Mouse (Mus musculus): ENCODE measurements at regions not wholly inside any gene's neighbourhood (a gene's known extent, or its start where the extent isn't known, plus 50 kb on each side); places are given as distances from the start of the nearest gene placed in this dataset.

DNA sequence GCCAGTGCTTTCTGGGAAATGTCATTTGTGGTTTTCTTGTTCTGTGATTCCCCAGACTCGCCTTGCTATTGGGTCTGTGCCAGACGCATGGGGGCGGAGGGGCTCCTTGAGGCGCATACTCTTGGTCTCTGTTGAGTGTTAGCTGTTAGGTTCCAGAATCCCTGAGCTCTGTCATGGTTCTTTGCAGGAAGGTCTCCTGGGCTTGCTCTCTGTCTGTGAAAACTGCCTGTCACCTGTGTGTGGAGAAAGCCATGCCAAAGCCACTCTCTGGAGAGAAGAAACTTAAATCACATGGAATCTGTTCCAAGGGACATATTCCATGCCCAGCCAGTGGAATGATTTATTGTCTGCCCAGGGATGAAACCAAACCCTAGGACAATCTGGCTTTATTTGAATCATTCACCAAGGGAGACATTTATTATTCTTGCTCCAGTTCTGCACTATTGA lies 134.5 kb upstream of the Ankrd55 start:
- H3K27me3 ChIP-seq (replicated peaks), result no peaks in the 10 kb centered on the region
- no peak overlapping the region for H3K4me3 ChIP-seq (replicated peaks)
- 17% methylated on average over 4 of the region's 4 CpGs for WGBS
- no peaks in the 10 kb centered on the region for H3K9me3 ChIP-seq
- H3K9ac ChIP-seq, result no peak overlapping the region
- peak overlapping the region; percentile 37; the same call in 1 of the 2 replicates for H3K27ac ChIP-seq
- no peaks in the 10 kb centered on the region for H3K36me3 ChIP-seq
- H3K4me2 ChIP-seq (replicated peaks), result peak overlapping the region; percentile 51; the same call in 1 of the 2 replicates
- peak; percentile 68 for ATAC-seq
- H3K4me1 ChIP-seq (replicated peaks), result peaks cover 13% of the 10 kb centered on the region

- Histone ChIP-seq H3K9ac (no peak overlapping the region), H3K9me3 (no peaks in the 10 kb centered on the region), H3K36me3 (no peaks in the 10 kb centered on the region), H3K27ac (no peak overlapping the region), H3K4me2 (replicated peaks) (no peak overlapping the region), H3K27me3 (replicated peaks) (no peaks in the 10 kb centered on the region), H3K4me1 (replicated peaks) (0 out of 2 replicates have a peak, but pooled peaks cover 4% of the 10 kb centered on the region), H3K4me3 (replicated peaks) (no peak overlapping the region)
- 74% methylated on average over 9 of the region's 9 CpGs for WGBS
- ATAC-seq, result peak; percentile 31; the same call in 1 of the 2 replicates
Measured at GRCm38 (mm10) chr13:112159430-112160172, 128.7 kb upstream of the Ankrd55 start.

GRCm38 (mm10) chr13:112160173-112160641 lies 128.0 kb upstream of the Ankrd55 start:
- 53% methylated on average over 2 of the region's 2 CpGs for WGBS
- ATAC-seq, result peak; percentile 49
- H3K27ac ChIP-seq, result peak overlapping the region; percentile 60; the same call in 1 of the 2 replicates
- H3K4me1 ChIP-seq (replicated peaks), result 0 out of 2 replicates have a peak, but pooled peaks cover 4% of the 10 kb centered on the region
- no peak overlapping the region for H3K4me3 ChIP-seq (replicated peaks)
- H3K9ac ChIP-seq, result no peak overlapping the region
- no peaks in the 10 kb centered on the region for H3K9me3 ChIP-seq
- no peaks in the 10 kb centered on the region for H3K36me3 ChIP-seq
- no peak overlapping the region for H3K4me2 ChIP-seq (replicated peaks)
- H3K27me3 ChIP-seq (replicated peaks), result no peaks in the 10 kb centered on the region

GRCm38 (mm10) chr13:112160726-112161125 lies 127.5 kb upstream of the Ankrd55 start:
- Histone ChIP-seq H3K27ac (no peak overlapping the region), H3K27me3 (replicated peaks) (no peaks in the 10 kb centered on the region), H3K4me2 (replicated peaks) (no peak overlapping the region), H3K4me3 (replicated peaks) (no peak overlapping the region), H3K4me1 (replicated peaks) (0 out of 2 replicates have a peak, but pooled peaks cover 4% of the 10 kb centered on the region), H3K36me3 (no peaks in the 10 kb centered on the region), H3K9ac (no peak overlapping the region), H3K9me3 (no peaks in the 10 kb centered on the region)
- no peak for ATAC-seq
- WGBS, result 77% methylated on average over 2 of the region's 2 CpGs

DNA sequence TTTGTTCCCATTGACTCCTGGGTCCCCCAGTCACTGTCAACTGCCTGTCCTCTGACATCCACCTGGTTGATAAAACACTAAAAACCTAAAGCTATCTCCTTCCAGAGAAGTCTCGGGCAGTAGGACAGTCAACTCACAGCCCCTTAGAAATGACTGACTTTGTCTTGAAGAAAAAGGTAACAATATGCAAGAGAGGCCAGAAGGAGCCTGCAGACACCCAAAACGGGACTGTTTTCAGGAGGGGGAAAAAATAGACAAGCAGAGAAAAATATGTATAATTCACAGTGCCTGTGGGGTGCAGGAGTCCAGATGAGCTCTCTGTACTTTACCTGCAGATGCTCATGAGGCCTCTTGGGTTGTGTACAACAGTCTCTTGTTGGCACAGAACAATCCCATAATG lies 126.4 kb upstream of the Ankrd55 start:
- Histone ChIP-seq H3K36me3 (no peaks in the 10 kb centered on the region), H3K27me3 (replicated peaks) (no peaks in the 10 kb centered on the region), H3K9me3 (no peaks in the 10 kb centered on the region), H3K27ac (no peak overlapping the region), H3K4me2 (replicated peaks) (no peak overlapping the region), H3K4me1 (replicated peaks) (0 out of 2 replicates have a peak, but pooled peaks cover 4% of the 10 kb centered on the region), H3K4me3 (replicated peaks) (no peak overlapping the region), H3K9ac (no peak overlapping the region)
- ATAC-seq, result no peak
- whole genome bisulfite sequencing, result 90% methylated on average over 2 of the region's 2 CpGs

DNA sequence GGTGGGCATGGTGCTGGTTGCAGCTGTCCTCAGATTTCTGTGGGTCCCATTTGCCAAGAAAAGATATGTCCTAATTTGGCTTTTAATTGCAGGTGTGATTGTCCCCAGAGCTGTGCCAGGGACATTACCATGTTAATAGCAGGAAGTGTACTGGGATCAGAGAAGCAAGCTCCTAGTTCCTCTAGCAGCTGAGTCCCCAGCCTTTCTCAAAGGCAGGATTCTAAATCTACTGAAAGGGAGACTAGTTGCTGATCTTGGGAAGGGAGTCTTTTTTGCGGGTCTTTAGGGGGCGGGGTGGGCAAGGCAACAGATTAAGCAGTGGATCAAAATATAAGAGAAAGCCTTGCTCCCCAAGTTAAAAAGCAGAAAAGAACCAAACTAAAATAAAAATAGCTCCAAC lies 122.3 kb upstream of the Ankrd55 start:
- Histone ChIP-seq H3K9ac (no peak overlapping the region), H3K9me3 (no peaks in the 10 kb centered on the region), H3K36me3 (no peaks in the 10 kb centered on the region), H3K4me2 (replicated peaks) (no peak overlapping the region), H3K4me3 (replicated peaks) (no peak overlapping the region), H3K4me1 (replicated peaks) (no peaks in the 10 kb centered on the region), H3K27ac (no peak overlapping the region), H3K27me3 (replicated peaks) (no peaks in the 10 kb centered on the region)
- WGBS, result 64% methylated on average over 2 of the region's 2 CpGs
- no peak for ATAC-seq

DNA sequence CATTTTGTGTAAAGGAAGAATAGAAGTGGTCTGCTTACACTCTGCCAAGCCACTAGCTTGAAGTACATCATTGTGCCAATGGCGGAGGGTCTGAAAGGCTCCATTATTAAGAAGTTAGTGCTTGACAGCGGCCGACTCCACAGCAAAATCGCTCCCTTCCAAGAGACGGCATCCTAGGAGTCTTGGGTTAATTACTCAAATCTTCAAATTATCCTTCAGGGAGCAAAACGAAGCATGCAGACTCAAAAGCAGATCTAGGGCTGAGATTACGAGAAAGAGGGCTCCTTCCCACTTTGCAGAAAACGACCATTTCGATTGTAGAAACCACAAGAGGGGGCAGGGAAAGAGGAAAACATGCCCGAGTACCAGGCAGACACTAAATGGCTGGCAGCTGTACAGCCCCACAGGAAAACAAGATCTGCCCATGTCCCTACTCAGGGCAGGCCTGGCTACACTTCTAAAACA lies 121.9 kb upstream of the Ankrd55 start:
- Histone ChIP-seq H3K27me3 (replicated peaks) (no peaks in the 10 kb centered on the region), H3K4me1 (replicated peaks) (no peaks in the 10 kb centered on the region), H3K9me3 (no peaks in the 10 kb centered on the region), H3K4me3 (replicated peaks) (no peak overlapping the region), H3K36me3 (no peaks in the 10 kb centered on the region), H3K27ac (no peak overlapping the region), H3K4me2 (replicated peaks) (no peak overlapping the region), H3K9ac (no peak overlapping the region)
- ATAC-seq, result no peak
- WGBS, result 74% methylated on average over 10 of the region's 10 CpGs

- no peak for ATAC-seq
- Histone ChIP-seq H3K4me2 (replicated peaks) (no peak overlapping the region), H3K27ac (no peak overlapping the region), H3K27me3 (replicated peaks) (no peaks in the 10 kb centered on the region), H3K9me3 (no peaks in the 10 kb centered on the region), H3K4me1 (replicated peaks) (no peaks in the 10 kb centered on the region), H3K4me3 (replicated peaks) (no peak overlapping the region), H3K9ac (no peak overlapping the region), H3K36me3 (no peaks in the 10 kb centered on the region)
- WGBS, result 78% methylated on average over 3 of the region's 3 CpGs
Measured at GRCm38 (mm10) chr13:112168468-112168867, 119.8 kb upstream of the Ankrd55 start.

DNA sequence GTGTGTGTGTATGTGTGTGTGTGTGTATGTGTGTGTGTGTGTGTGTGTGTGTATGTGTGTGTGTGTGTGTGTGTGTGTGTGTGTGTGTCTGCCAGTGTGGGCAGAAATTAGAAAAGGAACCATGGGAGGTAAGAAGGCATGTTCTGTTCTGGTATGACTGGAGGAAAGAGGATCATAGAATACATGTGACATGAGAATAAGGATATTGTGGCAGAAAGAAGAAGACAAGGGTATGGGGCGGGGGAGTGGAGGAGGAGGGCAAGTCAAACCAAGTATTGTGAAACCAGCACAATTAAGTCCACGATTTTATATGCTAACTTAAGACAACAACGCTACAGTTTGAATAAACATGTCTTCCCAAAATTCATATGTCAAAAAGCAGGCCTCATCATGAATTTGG lies 117.4 kb upstream of the Ankrd55 start:
- Histone ChIP-seq H3K27ac (no peak overlapping the region), H3K4me1 (replicated peaks) (no peaks in the 10 kb centered on the region), H3K4me2 (replicated peaks) (no peak overlapping the region), H3K36me3 (no peaks in the 10 kb centered on the region), H3K9me3 (no peaks in the 10 kb centered on the region), H3K9ac (no peak overlapping the region), H3K4me3 (replicated peaks) (no peak overlapping the region), H3K27me3 (replicated peaks) (no peaks in the 10 kb centered on the region)
- 83% methylated on average over 3 of the region's 3 CpGs for WGBS
- no peak for ATAC-seq

GRCm38 (mm10) chr13:112171940-112172715 lies 116.1 kb upstream of the Ankrd55 start:
- Histone ChIP-seq H3K9ac (no peak overlapping the region), H3K27me3 (replicated peaks) (no peaks in the 10 kb centered on the region), H3K9me3 (no peaks in the 10 kb centered on the region), H3K4me1 (replicated peaks) (no peaks in the 10 kb centered on the region), H3K27ac (no peak overlapping the region), H3K4me2 (replicated peaks) (no peak overlapping the region), H3K4me3 (replicated peaks) (no peak overlapping the region), H3K36me3 (no peaks in the 10 kb centered on the region)
- no peak for ATAC-seq
- WGBS, result 80% methylated on average over 11 of the region's 11 CpGs

DNA sequence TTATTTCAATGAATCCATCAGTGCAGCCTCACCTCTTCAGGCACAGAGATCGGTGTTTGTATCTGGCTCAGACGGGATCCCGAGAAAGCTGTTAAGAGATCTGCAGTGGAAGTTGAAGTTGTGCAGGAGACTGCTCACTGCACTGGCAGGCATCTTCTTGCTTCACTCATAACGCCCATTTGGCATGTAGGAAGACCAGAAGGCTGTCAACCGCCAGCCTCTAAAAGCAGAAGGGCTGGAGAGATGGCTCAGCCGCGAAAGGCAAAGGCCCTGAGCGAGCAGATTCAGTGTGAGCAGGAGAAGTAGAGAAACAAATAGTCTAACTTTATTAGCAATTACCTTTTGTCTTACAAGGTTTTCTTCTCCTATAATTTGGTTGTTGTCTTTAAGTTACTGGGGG lies 114.3 kb upstream of the Ankrd55 start:
- Histone ChIP-seq H3K4me1 (replicated peaks) (no peaks in the 10 kb centered on the region), H3K9me3 (no peaks in the 10 kb centered on the region), H3K9ac (no peak overlapping the region), H3K4me2 (replicated peaks) (no peak overlapping the region), H3K4me3 (replicated peaks) (no peak overlapping the region), H3K27me3 (replicated peaks) (no peaks in the 10 kb centered on the region), H3K36me3 (no peaks in the 10 kb centered on the region), H3K27ac (no peak overlapping the region)
- 63% methylated on average over 8 of the region's 8 CpGs for WGBS
- no peak for ATAC-seq

GRCm38 (mm10) chr13:112178031-112178430 lies 110.2 kb upstream of the Ankrd55 start:
- ATAC-seq, result no peak
- Histone ChIP-seq H3K36me3 (no peaks in the 10 kb centered on the region), H3K9me3 (no peaks in the 10 kb centered on the region), H3K4me3 (replicated peaks) (no peak overlapping the region), H3K4me1 (replicated peaks) (no peaks in the 10 kb centered on the region), H3K27ac (no peak overlapping the region), H3K9ac (no peak overlapping the region), H3K27me3 (replicated peaks) (no peaks in the 10 kb centered on the region), H3K4me2 (replicated peaks) (no peak overlapping the region)
- 95% methylated on average over 4 of the region's 4 CpGs for WGBS

All from intestine, embryonic 15.5 days (tissue).